Mouse (Mus musculus): ENCODE data around the gene Mical2. TPM values are rescaled to one million over a fixed set of nuclear protein-coding genes. Genes with fewer than 3 reads are reported as not detected.

The Mical2 gene
- total RNA-seq, 2 experiments from 2014 or later: 8.5 to 19.7 TPM

- DNase-seq: peak; percentile 48 to 64
These were observed 128.9 kb downstream of the Mical2 start for GRCm38 (mm10) chr7:112354503-112354951.

DNA sequence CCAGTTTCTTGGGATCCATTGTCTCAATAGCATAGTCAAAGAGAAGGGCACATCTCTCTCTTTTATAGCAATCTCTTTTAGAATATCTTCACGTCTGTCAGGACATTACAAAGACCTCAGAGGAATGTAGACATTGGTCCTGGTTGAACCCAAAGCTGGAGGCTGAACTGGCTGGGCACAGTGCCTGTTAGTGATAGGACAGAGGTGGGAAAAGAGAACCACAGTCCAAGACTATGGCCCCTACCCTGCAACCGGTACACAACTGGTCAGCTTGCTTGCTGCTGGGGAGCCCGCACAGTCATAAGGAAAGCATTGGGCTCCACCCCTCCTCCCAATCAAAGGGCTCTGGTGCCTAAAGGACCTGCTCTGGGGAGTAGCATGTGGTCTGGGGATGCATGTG is 133.9 kb downstream of the Mical2 start:
- DNase-seq: no peak

DNA sequence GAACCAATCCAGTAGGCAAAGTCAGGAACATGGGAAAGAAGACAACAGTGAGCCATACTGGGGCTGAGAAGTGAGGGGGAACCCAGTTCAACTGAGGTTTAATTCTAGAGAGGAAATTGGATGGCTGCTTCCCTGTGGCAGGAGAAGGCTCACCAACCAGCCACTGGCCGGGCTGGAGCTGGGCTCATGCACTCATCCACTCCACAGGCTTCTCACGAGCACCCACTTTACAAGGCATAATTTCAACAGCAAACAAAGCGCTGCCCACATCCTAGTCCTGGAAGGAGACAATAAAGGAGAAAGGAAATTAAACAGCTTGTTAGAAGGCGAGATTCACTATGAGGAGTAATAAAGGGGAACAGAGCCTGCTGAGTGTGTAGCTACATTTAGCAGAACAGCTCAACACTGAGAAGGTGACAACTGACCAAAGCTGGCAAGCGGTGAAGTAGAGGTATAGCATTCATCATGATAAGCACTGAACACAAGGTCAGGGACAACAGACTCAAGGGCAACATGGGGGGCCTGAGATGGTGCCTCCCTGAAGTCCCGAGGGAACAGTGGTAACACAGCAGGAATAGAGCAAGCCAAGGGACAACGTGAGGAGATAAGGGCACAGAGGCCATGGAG is 137.0 kb downstream of the Mical2 start:
- DNase-seq: no peak

- DNase-seq: no peak
These were observed 140.2 kb downstream of the Mical2 start for GRCm38 (mm10) chr7:112365864-112366263.

- DNase-seq: peak; percentile 88 to 89
These were observed 143.4 kb downstream of the Mical2 start for GRCm38 (mm10) chr7:112369046-112369445.

DNA sequence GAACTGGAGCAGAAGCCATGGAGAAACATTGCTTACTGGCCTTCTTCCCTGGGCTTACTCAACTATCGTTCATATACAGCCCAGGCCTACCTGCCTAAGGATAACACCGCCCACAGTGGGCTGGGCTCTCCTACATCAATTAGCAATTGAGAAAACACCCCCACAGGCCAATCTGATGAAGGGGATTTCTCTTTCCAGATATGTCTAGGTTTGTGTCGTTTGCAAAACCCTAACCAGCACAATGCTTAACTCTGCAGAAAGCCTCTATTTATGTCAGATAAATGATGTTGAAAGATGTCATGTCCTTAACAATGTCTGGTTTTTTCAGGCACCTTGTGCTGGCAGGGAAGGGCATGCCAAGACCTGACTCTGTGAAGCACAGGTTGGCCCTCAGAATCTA is 144.3 kb downstream of the Mical2 start:
- DNase-seq: no peak

DNA sequence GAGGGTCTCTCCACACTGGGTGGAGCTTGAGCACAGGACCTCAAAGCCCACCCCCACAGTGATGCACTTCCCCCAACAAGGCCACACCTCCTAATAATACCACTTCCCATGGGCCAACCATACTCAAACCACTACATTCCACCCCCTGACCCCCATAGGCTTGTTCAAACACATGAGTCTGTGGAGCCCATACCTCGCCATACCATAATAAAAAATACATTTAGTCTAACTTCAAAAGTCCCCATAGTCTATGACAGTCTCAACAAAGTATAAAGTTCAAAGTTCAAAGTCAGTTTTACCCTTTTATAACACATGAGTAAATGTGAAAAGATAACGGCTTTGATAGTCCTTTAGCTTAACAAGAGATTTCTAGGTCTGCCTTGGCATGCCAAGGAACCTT is 145.7 kb downstream of the Mical2 start:
- no peak for DNase-seq

- DNase-seq: no peak
These were observed 148.4 kb downstream of the Mical2 start for GRCm38 (mm10) chr7:112374035-112374434.

DNA sequence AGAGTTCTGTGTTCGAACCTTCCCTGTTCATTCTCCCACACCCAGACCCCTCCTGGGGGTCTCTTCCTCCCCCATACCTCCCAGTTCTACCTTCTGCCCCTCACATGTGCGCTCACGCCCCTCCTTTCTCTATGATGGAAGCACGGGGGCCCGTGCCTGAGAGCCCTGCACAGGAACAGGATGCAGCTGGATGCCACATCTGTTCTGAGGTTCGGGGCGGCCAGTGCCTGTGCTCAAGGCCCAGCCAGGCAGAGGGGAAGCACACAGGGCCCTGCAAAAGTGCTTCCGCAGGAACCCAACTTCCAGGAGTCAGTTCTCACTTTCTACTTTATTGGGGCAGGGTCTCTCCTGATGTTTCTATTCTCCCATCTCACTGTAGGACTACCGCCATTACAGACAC is 149.4 kb downstream of the Mical2 start:
- DNase-seq: no peak

DNA sequence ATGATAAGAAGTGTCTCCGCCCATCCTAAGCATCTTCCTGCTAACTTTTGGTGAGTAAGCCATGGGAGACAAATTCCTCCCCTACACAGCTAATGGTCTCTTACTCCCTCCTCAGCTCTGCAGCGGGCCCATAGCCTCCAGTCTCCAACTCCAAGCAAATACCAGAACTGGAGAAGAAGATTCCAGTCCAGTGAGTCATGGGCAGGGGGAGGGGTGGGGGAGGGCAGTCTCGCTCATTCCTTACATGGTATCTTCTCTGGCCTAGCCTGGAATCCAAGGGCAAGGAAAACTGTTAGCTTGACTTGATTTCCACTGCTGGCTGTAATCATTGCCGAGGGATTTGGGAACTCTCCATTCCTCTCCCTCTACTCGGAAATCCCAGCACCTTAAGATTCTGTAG is 150.2 kb downstream of the Mical2 start:
- peak in 1 of 2 experiments; percentile 31 for DNase-seq

- DNase-seq: no peak
These were observed 151.0 kb downstream of the Mical2 start for GRCm38 (mm10) chr7:112376611-112377010.

DNA sequence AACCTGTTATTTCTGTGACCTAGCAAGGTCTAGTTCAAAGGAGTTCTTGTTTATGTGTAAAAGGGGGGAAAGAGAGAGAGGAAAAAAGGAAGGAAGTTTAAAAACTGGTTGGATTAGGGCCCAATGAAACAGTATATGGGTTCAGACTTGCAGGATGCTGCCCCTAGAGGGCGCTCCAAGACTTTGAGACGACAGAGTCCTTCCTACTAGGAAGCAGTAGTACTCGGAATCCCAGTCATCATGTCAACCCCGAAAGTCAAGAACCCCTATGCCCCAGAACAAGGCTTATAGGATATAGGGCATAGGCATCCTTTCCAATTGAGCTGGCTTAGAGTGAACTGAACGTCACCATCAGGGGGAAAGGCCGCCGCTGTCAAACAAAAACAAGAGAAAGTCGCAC is 151.7 kb downstream of the Mical2 start:
- peak; percentile 75 to 88 for DNase-seq

GRCm38 (mm10) chr7:112378056-112378455 is 152.4 kb downstream of the Mical2 start:
- DNase-seq: no peak

DNA sequence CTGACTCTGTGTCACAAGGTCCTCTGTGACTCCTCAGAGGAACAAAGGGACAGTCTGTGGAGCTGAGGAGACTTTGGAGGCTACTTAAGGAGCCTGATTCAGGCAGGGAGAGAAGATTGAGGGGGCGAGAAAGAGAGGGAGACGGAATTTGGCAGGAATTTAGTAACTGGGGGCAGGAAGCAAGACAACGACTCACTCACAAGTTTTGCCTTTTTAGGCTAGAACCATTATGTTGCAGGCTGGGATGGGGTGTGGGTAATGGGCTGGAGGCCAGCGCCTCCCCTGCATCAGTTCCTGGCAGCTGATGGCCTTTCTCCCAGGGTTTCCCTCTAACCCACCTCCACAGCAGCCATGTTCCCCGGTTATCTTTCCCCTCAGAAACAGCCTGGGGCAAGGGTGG is 152.8 kb downstream of the Mical2 start:
- DNase-seq: no peak

GRCm38 (mm10) chr7:112386521-112386920 is 160.9 kb downstream of the Mical2 start:
- no peak for DNase-seq

DNA sequence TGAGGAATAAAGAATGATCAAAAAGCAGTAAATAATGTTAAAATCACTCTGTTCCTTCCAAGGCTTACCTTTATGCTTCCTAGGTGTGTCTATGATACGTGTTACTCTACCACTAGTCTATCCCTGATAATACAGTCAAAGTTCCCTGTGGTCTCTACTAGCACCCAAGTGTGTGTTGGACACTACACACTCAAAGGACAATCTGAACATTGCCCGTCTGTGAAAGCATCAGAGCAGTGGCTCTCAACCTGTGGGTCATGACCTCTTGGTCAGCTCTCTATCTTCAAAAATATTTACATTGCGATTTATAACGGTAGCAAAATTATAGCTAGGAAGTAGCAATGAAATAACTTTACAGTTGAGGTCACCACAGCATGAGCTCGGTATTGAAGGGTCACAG is 162.2 kb downstream of the Mical2 start:
- DNase-seq: no peak

GRCm38 (mm10) chr7:112388363-112388875 is 162.8 kb downstream of the Mical2 start:
- no peak for DNase-seq

- DNase-seq: no peak
These were observed 164.1 kb downstream of the Mical2 start for GRCm38 (mm10) chr7:112389611-112390251.

- no peak for DNase-seq
These were observed 164.7 kb downstream of the Mical2 start for GRCm38 (mm10) chr7:112390252-112390936.

- DNase-seq: no peak
These were observed 165.4 kb downstream of the Mical2 start for GRCm38 (mm10) chr7:112390937-112391605.

GRCm38 (mm10) chr7:112397786-112398185 is 172.1 kb downstream of the Mical2 start:
- no peak for DNase-seq

GRCm38 (mm10) chr7:112399425-112400170 is 173.9 kb downstream of the Mical2 start:
- no peak for DNase-seq

Data from adrenal gland, postnatal 36 days (tissue).